Mouse (Mus musculus): ENCODE measurements around the gene Card10.

- TF ChIP-seq POLR2A (IDR thresholded peaks at IDR 0.05; ENCODE audit: insufficient read depth, low read depth, low read length) (no peak), CTCF (IDR thresholded peaks at IDR 0.05; ENCODE audit: insufficient read depth, low read depth, low read length) (no peak)
These were observed 48.7 kb downstream of the Card10 start for GRCm38 (mm10) chr15:78754144-78754543.
